ENCODE assay signal across 8 mouse cellular contexts in the genomic region with DNA sequence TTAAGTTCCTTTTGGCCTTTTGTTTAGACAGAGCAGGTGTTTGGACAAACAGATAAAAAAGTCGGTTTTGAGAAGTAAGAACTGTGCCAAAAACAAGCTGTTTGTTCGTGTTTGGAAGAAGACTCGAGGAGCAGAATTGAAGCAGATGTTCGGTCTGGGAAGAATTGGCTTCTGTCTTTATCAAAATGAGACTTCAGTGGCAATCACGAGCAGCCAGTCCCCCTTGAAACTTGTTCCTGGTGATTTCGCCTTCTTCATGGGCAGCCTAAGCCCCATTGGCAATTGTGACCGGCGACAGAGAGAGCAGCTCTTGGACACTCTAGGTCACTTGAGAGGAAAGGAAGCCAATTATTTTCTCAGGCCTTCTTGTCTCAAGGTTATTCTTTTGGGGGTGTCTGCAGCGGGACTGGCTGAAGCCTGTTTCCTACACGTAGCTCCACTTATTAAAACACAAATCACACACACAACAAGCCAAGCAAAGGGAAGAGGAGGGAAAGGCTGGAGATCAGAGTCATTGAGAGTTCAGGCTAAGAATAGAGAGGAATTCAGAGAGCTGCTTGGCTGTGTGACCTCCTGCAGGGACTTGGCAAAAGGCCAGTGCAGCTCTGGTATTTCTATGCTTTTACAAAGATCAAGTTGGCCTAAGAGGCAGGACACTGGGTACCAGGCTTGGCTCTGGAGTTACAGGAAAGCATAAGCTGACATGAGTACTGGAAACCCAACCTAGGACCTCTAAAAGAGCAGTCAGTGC. TPM values are rescaled to one million over a fixed set of nuclear protein-coding genes. Genes with fewer than 3 reads are reported as not detected.
DNase-seq lines count a peak whose midpoint lies in the region; ATAC-seq lines count a peak whose summit lies in the region.

No protein-coding gene starts in this region.

- 9% methylated on average over 10 of the region's 10 CpGs for WGBS in heart, embryonic 14.5 days
- 33% methylated on average over 10 of the region's 10 CpGs for WGBS in midbrain, embryonic 15.5 days

- no peaks in the 10 kb centered on the region for H3K27me3 ChIP-seq in heart, embryonic 14.5 days (ENCODE audit: control insufficient read depth, insufficient read depth, low read length)
- no peaks in the 10 kb centered on the region for H3K27me3 ChIP-seq in midbrain, embryonic 15.5 days (replicated peaks)

- peak; percentile 76 for ATAC-seq in heart, embryonic 14.5 days (ENCODE audit: insufficient number of reproducible peaks, insufficient read depth, low FRiP score, low read depth)
- peak; percentile 70 for ATAC-seq in midbrain, embryonic 15.5 days (replicated peaks)

- H3K4me1 ChIP-seq in heart, embryonic 14.5 days (ENCODE audit: control insufficient read depth in 2 of 2, insufficient read depth in 2 of 2, low read length in 2 of 2), result peaks cover 32 to 50% of the 10 kb centered on the region in 2 experiments
- H3K4me1 ChIP-seq in midbrain, embryonic 15.5 days, result peaks cover 3% of the 10 kb centered on the region; the same call in 1 of the 2 replicates

- no peaks in the 10 kb centered on the region for H3K36me3 ChIP-seq in heart, embryonic 14.5 days (ENCODE audit: control insufficient read depth, insufficient read depth, low read length)
- no peaks in the 10 kb centered on the region for H3K36me3 ChIP-seq in midbrain, embryonic 15.5 days (replicated peaks)

- no peak overlapping the region for H3K4me3 ChIP-seq in heart, embryonic 14.5 days (ENCODE audit: control insufficient read depth in 1 of 2, insufficient read depth in 1 of 2, low read depth in 1 of 2, low read length in 2 of 2)
- H3K4me3 ChIP-seq in midbrain, embryonic 15.5 days, result no peak overlapping the region

- no peaks in the 10 kb centered on the region for H3K9me3 ChIP-seq in heart, embryonic 14.5 days (ENCODE audit: control insufficient read depth, low read length)
- H3K9me3 ChIP-seq in midbrain, embryonic 15.5 days, result no peaks in the 10 kb centered on the region

- H3K9ac ChIP-seq in heart, embryonic 14.5 days (ENCODE audit: low read length), result peak overlapping the region; percentile 47
- no peak overlapping the region for H3K9ac ChIP-seq in midbrain, embryonic 15.5 days

- DNase-seq in ovary, postnatal 36 days (ENCODE audit: low spot score), result peak; percentile 44
- no peak for DNase-seq in ovary, postnatal 10 days (ENCODE audit: low spot score)
- DNase-seq in embryo, embryonic 11.5 days (ENCODE audit: low read depth, low spot score), result peak; percentile 44
- DNase-seq in kidney, postnatal 10 days, result peak; percentile 90
- DNase-seq in frontal cortex, adult 2 months (ENCODE audit: extremely low spot score in 1 of 2, low spot score in 1 of 2), result no peak
- DNase-seq in urinary bladder, postnatal 4 days (ENCODE audit: low spot score in 2 of 2), result no peak

- H3K27ac ChIP-seq in heart, embryonic 14.5 days (replicated peaks in 1 of 2; ENCODE audit: control insufficient read depth in 1 of 2, insufficient read depth in 1 of 2, low read depth in 2 of 2, low read length in 2 of 2), result peak overlapping the region; percentile 90 to 98
- H3K27ac ChIP-seq in midbrain, embryonic 15.5 days, result no peak overlapping the region

- peak overlapping the region; percentile 36 for H3K4me2 ChIP-seq in heart, embryonic 14.5 days (ENCODE audit: low read length)
- H3K4me2 ChIP-seq in midbrain, embryonic 15.5 days, result no peak overlapping the region

RNA-seq across cellular contexts. Expression of gene Upb1, which starts 50.3 kb away (rescaled TPM):
- 0.65 and 0.75 TPM in 2 replicates for polyA plus RNA-seq in heart, embryonic 14.5 days (2014; fragmentation: Nextera tagmentation; extraction: Ambion mirVana)
- 0.28 and 0.51 TPM in 2 replicates for polyA plus RNA-seq in midbrain, embryonic 15.5 days (2015; fragmentation: Nextera tagmentation; extraction: Ambion mirVana)
- polyA plus RNA-seq in frontal cortex, adult 2 months (2012; rRNA removed), result 0.16 and 0.21 TPM in 2 replicates

Comparison
In these comparisons a context has a peak if more than half of its experiments do, and no peak if none do; other contexts are left out.
1. DNase-seq: peak in ovary, postnatal 36 days (single experiment), embryo, embryonic 11.5 days (single experiment) and kidney, postnatal 10 days (single experiment); none in ovary, postnatal 10 days (single experiment), frontal cortex, adult 2 months (0 of 2) and urinary bladder, postnatal 4 days (0 of 2).